Mouse (Mus musculus): Measurements from ENCODE around the gene Peli2.

GRCm38 (mm10) chr14:48200788-48201187, 80.2 kb downstream of the Peli2 start:
- TF ChIP-seq CTCF (IDR thresholded peaks at IDR 0.05; ENCODE audit: low read depth) (no peak), EP300 (optimal IDR thresholded peaks at IDR 0.05) (no peak)

Data from stomach, postnatal 0 days (tissue).